Mouse (Mus musculus): ENCODE measurements around the gene Gstt3.

- TF ChIP-seq CTCF (IDR thresholded peaks at IDR 0.05; ENCODE audit: low read depth, low read length): no peak
- TF ChIP-seq POLR2A (IDR thresholded peaks at IDR 0.05; ENCODE audit: borderline replicate concordance, low read depth, low read length): no peak
Measured at GRCm38 (mm10) chr10:75819882-75820281, 38.7 kb upstream of the Gstt3 start.
